Mouse (Mus musculus): ENCODE data around the gene Isx. TPM values are rescaled to one million over a fixed set of nuclear protein-coding genes. Genes with fewer than 3 reads are reported as not detected.

The Isx gene
- polyA plus RNA-seq, 1 experiment from 2014 or later: not detected

DNA sequence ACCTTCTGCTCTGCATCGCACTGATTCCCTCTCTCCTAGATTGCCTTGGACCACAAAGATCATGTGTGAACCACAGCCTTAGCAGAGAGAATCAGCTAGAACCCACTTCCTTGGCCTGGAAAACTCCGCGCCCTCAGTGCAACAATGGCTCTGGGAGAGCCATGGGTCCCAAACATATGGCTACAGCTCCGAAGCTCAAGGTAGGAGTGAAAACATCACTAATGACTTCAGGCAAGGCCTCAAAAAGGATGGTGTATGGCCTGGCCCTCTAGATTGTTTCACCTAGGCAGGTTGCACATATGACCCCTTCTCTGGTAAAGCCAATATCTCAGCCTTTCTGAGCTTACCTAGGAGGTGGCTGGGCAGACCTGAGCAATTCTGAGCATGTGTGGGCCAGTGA is 18.2 kb upstream of the Isx start:
- no peak overlapping the region for H3K9ac ChIP-seq (ENCODE audit: low read depth, low read length)
- no peak overlapping the region for H3K4me3 ChIP-seq (ENCODE audit: low read depth, low read length)
- no peaks in the 10 kb centered on the region for H3K9me3 ChIP-seq (replicated peaks; ENCODE audit: control insufficient read depth, low read length, poor library complexity, severe bottlenecking)
- ATAC-seq: no peak
- H3K36me3 ChIP-seq (ENCODE audit: control insufficient read depth, insufficient read depth, low read length): no peaks in the 10 kb centered on the region
- no peaks in the 10 kb centered on the region for H3K4me1 ChIP-seq (ENCODE audit: control insufficient read depth, insufficient read depth, low read length)
- no peak overlapping the region for H3K27ac ChIP-seq (ENCODE audit: low read length)
- H3K4me2 ChIP-seq (ENCODE audit: low read length): no peak overlapping the region
- 98% methylated on average over 4 of the region's 4 CpGs for WGBS
- no peaks in the 10 kb centered on the region for H3K27me3 ChIP-seq (ENCODE audit: control insufficient read depth, insufficient read depth, low read depth, low read length)

GRCm38 (mm10) chr8:74855341-74855740 is 17.6 kb upstream of the Isx start:
- Histone ChIP-seq H3K27me3 (ENCODE audit: control insufficient read depth, insufficient read depth, low read depth, low read length) (no peaks in the 10 kb centered on the region), H3K9me3 (replicated peaks; ENCODE audit: control insufficient read depth, low read length, poor library complexity, severe bottlenecking) (no peaks in the 10 kb centered on the region), H3K9ac (ENCODE audit: low read depth, low read length) (no peak overlapping the region), H3K27ac (ENCODE audit: low read length) (no peak overlapping the region), H3K4me1 (ENCODE audit: control insufficient read depth, insufficient read depth, low read length) (no peaks in the 10 kb centered on the region), H3K4me2 (ENCODE audit: low read length) (no peak overlapping the region), H3K36me3 (ENCODE audit: control insufficient read depth, insufficient read depth, low read length) (no peaks in the 10 kb centered on the region), H3K4me3 (ENCODE audit: low read depth, low read length) (no peak overlapping the region)
- 100% methylated on average over 3 of the region's 3 CpGs for WGBS
- ATAC-seq: no peak

GRCm38 (mm10) chr8:74859241-74859640 is 13.7 kb upstream of the Isx start:
- 85% methylated on average over 4 of the region's 4 CpGs for WGBS
- no peak for ATAC-seq
- H3K4me2 ChIP-seq (ENCODE audit: low read length): no peak overlapping the region
- no peaks in the 10 kb centered on the region for H3K27me3 ChIP-seq (ENCODE audit: control insufficient read depth, insufficient read depth, low read depth, low read length)
- H3K9ac ChIP-seq (ENCODE audit: low read depth, low read length): no peak overlapping the region
- no peaks in the 10 kb centered on the region for H3K4me1 ChIP-seq (ENCODE audit: control insufficient read depth, insufficient read depth, low read length)
- H3K27ac ChIP-seq (ENCODE audit: low read length): no peak overlapping the region
- no peaks in the 10 kb centered on the region for H3K36me3 ChIP-seq (ENCODE audit: control insufficient read depth, insufficient read depth, low read length)
- no peaks in the 10 kb centered on the region for H3K9me3 ChIP-seq (replicated peaks; ENCODE audit: control insufficient read depth, low read length, poor library complexity, severe bottlenecking)
- no peak overlapping the region for H3K4me3 ChIP-seq (ENCODE audit: low read depth, low read length)

DNA sequence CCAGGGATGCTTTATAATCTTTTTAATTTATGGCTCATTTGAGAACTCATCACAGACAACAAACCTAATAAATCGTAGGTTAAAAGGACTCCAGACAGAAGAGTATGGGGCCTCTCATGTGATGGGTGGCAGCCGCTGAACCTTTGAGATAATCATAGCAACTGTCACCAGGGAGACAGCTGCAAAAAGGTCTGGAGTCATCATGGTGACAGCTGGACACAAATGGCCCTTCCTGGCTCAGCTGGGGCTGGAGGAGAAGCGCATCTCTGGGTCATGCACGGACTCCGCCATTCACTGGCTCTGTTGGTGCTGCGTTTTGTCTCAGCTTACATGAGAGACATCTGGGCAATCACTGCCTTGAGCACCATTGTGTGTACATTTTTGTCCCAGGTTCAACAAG is 12.5 kb upstream of the Isx start:
- ATAC-seq: peak; percentile 62; the same call in 1 of the 2 replicates
- Histone ChIP-seq H3K9ac (ENCODE audit: low read depth, low read length) (no peak overlapping the region), H3K27ac (ENCODE audit: low read length) (no peak overlapping the region), H3K4me2 (ENCODE audit: low read length) (no peak overlapping the region), H3K9me3 (replicated peaks; ENCODE audit: control insufficient read depth, low read length, poor library complexity, severe bottlenecking) (no peaks in the 10 kb centered on the region), H3K4me1 (ENCODE audit: control insufficient read depth, insufficient read depth, low read length) (no peaks in the 10 kb centered on the region), H3K27me3 (ENCODE audit: control insufficient read depth, insufficient read depth, low read depth, low read length) (no peaks in the 10 kb centered on the region), H3K36me3 (ENCODE audit: control insufficient read depth, insufficient read depth, low read length) (no peaks in the 10 kb centered on the region), H3K4me3 (ENCODE audit: low read depth, low read length) (no peak overlapping the region)
- 51% methylated on average over 6 of the region's 6 CpGs for WGBS

GRCm38 (mm10) chr8:74862598-74862997 is 10.4 kb upstream of the Isx start:
- H3K27me3 ChIP-seq (ENCODE audit: control insufficient read depth, insufficient read depth, low read depth, low read length): no peaks in the 10 kb centered on the region
- H3K9ac ChIP-seq (ENCODE audit: low read depth, low read length): no peak overlapping the region
- no peaks in the 10 kb centered on the region for H3K4me1 ChIP-seq (ENCODE audit: control insufficient read depth, insufficient read depth, low read length)
- no peaks in the 10 kb centered on the region for H3K36me3 ChIP-seq (ENCODE audit: control insufficient read depth, insufficient read depth, low read length)
- H3K27ac ChIP-seq (ENCODE audit: low read length): no peak overlapping the region
- WGBS: 79% methylated on average over 2 of the region's 2 CpGs
- no peak for ATAC-seq
- no peaks in the 10 kb centered on the region for H3K9me3 ChIP-seq (replicated peaks; ENCODE audit: control insufficient read depth, low read length, poor library complexity, severe bottlenecking)
- no peak overlapping the region for H3K4me2 ChIP-seq (ENCODE audit: low read length)
- H3K4me3 ChIP-seq (ENCODE audit: low read depth, low read length): no peak overlapping the region

DNA sequence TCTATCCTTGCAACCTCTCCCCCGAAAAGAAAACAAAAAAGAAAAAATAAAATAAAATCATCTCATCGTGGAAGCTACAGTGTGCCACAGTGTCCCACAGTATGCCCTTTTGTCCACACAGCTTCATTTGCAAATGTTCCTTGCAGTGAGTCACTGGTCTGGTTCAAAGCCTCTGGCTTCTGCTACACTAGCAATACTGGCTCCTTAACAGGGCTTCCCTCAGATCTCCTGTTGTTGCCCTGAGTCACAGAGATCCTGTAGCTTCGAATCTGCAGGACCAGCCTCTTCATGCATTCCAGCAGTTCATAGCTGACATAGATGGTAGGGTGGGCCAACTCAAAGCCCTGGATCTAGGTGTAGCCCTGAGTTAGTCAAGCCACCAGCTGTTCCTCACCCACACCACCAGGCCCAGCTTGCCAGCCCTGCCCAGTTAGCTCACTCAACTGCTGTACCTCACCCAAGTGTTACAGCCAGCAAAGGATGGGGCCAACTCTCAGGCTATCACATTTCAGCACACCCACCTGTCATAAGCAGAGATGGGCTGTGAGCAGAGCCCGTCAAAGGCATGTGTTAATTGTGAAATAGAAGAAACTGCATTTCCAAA is 2.5 kb upstream of the Isx start:
- no peaks in the 10 kb centered on the region for H3K4me1 ChIP-seq (ENCODE audit: control insufficient read depth, insufficient read depth, low read length)
- ATAC-seq: no peak
- H3K4me2 ChIP-seq (ENCODE audit: low read length): no peak overlapping the region
- H3K4me3 ChIP-seq (ENCODE audit: low read depth, low read length): no peak overlapping the region
- no peaks in the 10 kb centered on the region for H3K9me3 ChIP-seq (replicated peaks; ENCODE audit: control insufficient read depth, low read length, poor library complexity, severe bottlenecking)
- no peaks in the 10 kb centered on the region for H3K36me3 ChIP-seq (ENCODE audit: control insufficient read depth, insufficient read depth, low read length)
- no peak overlapping the region for H3K9ac ChIP-seq (ENCODE audit: low read depth, low read length)
- no peaks in the 10 kb centered on the region for H3K27me3 ChIP-seq (ENCODE audit: control insufficient read depth, insufficient read depth, low read depth, low read length)
- 79% methylated on average over 4 of the region's 4 CpGs for WGBS
- no peak overlapping the region for H3K27ac ChIP-seq (ENCODE audit: low read length)

DNA sequence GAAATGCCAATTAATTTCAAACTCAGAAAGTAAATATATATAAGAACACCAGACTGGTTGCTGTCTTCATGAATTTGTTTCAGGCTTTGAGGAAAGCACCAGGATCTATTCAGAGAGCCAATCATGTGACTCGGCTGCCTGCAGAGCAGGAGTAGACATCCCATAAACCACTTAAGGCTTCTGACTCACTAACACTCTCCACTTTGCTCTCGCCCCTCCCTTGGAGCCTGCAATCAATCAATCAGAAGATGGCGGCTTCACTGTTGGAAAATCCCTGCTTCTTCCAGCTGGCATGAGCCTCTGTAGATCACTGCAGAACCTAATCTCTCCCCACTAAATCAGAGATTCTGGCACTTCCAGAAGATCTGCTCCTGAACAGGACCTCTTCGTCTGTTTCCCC is 1.3 kb upstream of the Isx start:
- Histone ChIP-seq H3K27ac (ENCODE audit: low read length) (no peak overlapping the region), H3K9me3 (replicated peaks; ENCODE audit: control insufficient read depth, low read length, poor library complexity, severe bottlenecking) (no peaks in the 10 kb centered on the region), H3K4me1 (ENCODE audit: control insufficient read depth, insufficient read depth, low read length) (no peaks in the 10 kb centered on the region), H3K27me3 (ENCODE audit: control insufficient read depth, insufficient read depth, low read depth, low read length) (no peaks in the 10 kb centered on the region), H3K4me3 (ENCODE audit: low read depth, low read length) (no peak overlapping the region), H3K4me2 (ENCODE audit: low read length) (no peak overlapping the region), H3K9ac (ENCODE audit: low read depth, low read length) (no peak overlapping the region), H3K36me3 (ENCODE audit: control insufficient read depth, insufficient read depth, low read length) (no peaks in the 10 kb centered on the region)
- no peak; the same call in 1 of the 2 replicates for ATAC-seq
- 74% methylated on average over 4 of the region's 4 CpGs for WGBS

DNA sequence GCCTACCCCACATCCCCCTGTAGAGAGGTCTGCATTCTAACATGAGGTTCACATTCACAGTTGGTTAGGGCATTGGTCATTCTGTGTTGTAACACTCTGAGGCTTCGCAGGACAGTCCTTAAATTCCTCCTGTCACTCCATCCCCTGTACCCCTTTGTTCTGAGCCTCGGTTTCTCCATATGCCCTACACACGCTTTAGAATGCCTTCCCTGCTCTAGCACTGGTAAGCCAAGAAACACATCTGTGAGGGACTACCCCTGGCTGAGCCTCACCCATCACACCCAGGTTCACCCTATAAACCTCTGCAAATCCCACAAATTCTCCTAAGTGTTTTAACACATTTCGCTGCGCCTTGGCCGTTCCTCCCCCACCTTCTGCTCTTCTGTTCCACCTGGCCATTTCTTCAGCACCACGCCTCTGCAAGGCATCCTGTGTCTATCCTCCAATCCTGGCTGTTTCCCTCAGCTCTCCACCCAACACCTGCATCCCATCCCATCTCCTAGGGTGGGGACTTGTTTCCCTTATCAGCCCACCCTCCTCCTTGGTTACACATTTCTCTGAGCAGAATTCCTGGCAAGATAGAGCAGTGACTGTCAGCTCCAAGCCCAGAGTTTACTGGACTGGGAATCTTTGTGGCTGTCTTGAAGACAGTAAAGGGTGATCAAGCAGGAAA is 686 bp upstream of the Isx start:
- ATAC-seq: no peak
- Histone ChIP-seq H3K4me1 (ENCODE audit: control insufficient read depth, insufficient read depth, low read length) (no peaks in the 10 kb centered on the region), H3K9ac (ENCODE audit: low read depth, low read length) (no peak overlapping the region), H3K4me2 (ENCODE audit: low read length) (no peak overlapping the region), H3K4me3 (ENCODE audit: low read depth, low read length) (no peak overlapping the region), H3K36me3 (ENCODE audit: control insufficient read depth, insufficient read depth, low read length) (no peaks in the 10 kb centered on the region), H3K27ac (ENCODE audit: low read length) (no peak overlapping the region), H3K27me3 (ENCODE audit: control insufficient read depth, insufficient read depth, low read depth, low read length) (no peaks in the 10 kb centered on the region), H3K9me3 (replicated peaks; ENCODE audit: control insufficient read depth, low read length, poor library complexity, severe bottlenecking) (no peaks in the 10 kb centered on the region)
- 92% methylated on average over 7 of the region's 7 CpGs for WGBS

- H3K27me3 ChIP-seq (ENCODE audit: control insufficient read depth, insufficient read depth, low read depth, low read length): no peaks in the 10 kb centered on the region
- ATAC-seq: no peak
- no peak overlapping the region for H3K27ac ChIP-seq (ENCODE audit: low read length)
Observed at GRCm38 (mm10) chr8:74874565-74874964, 1.6 kb downstream of the Isx start.

More at GRCm38 (mm10) chr8:74874565-74874964, 1.6 kb downstream of the Isx start:
- no peaks in the 10 kb centered on the region for H3K36me3 ChIP-seq (ENCODE audit: control insufficient read depth, insufficient read depth, low read length)
- H3K9ac ChIP-seq (ENCODE audit: low read depth, low read length): no peak overlapping the region
- 46% methylated on average over 2 of the region's 2 CpGs for WGBS
- no peaks in the 10 kb centered on the region for H3K9me3 ChIP-seq (replicated peaks; ENCODE audit: control insufficient read depth, low read length, poor library complexity, severe bottlenecking)
- no peak overlapping the region for H3K4me2 ChIP-seq (ENCODE audit: low read length)
- H3K4me1 ChIP-seq (ENCODE audit: control insufficient read depth, insufficient read depth, low read length): no peaks in the 10 kb centered on the region
- no peak overlapping the region for H3K4me3 ChIP-seq (ENCODE audit: low read depth, low read length)
